Mouse (Mus musculus) E14TG2a.4 (cell line): ENCODE results near the gene Stag2.

ENCODE experiments used
- CTCF ChIP-seq: conservative IDR thresholded peaks from 2 replicates; pipeline ENCODE4 v1.5.1; 2014; ENCODE audit warnings: low read length
- NANOG ChIP-seq: IDR thresholded peaks from 2 replicates; pipeline ENCODE4 v1.6.1; 2014; ENCODE audit warnings: borderline replicate concordance, low read length, mixed read lengths

GRCm38 (mm10) chrX:42272713-42273112 lies 123.6 kb downstream of the Stag2 start:
- TF ChIP-seq CTCF: no peak
- TF ChIP-seq NANOG: no peak
